Mouse (Mus musculus) A20 (cell line): ENCODE results near the gene Tmem59.

Source experiments
- DNase-seq: peaks from one replicate; pipeline ENCODE4 v3.0.0-alpha.2; 2011; ENCODE audit warnings: low read depth, low spot score

Tmem59 gene

GRCm38 (mm10) chr4:107178182-107178829 lies at the start of gene Tmem59:
Gene Tmem59 (plus strand): TSS chr4:107178399.
- peak; percentile 98 for DNase-seq

GRCm38 (mm10) chr4:107129373-107129772 lies 48.8 kb upstream of the Tmem59 start:
- no peak for DNase-seq

- DNase-seq, result no peak
Observed at GRCm38 (mm10) chr4:107130534-107130933, 47.7 kb upstream of the Tmem59 start.

GRCm38 (mm10) chr4:107134891-107135290 lies 43.3 kb upstream of the Tmem59 start:
- no peak for DNase-seq

- DNase-seq, result no peak
Observed at GRCm38 (mm10) chr4:107135663-107136062, 42.5 kb upstream of the Tmem59 start.

- no peak for DNase-seq
Observed at GRCm38 (mm10) chr4:107136531-107136930, 41.7 kb upstream of the Tmem59 start.

- no peak for DNase-seq
Observed at GRCm38 (mm10) chr4:107138948-107139835, 39.0 kb upstream of the Tmem59 start.

- no peak for DNase-seq
Observed at GRCm38 (mm10) chr4:107139836-107140631, 38.2 kb upstream of the Tmem59 start.

GRCm38 (mm10) chr4:107143511-107143910 lies 34.7 kb upstream of the Tmem59 start:
- DNase-seq, result peak; percentile 88

GRCm38 (mm10) chr4:107150991-107151390 lies 27.2 kb upstream of the Tmem59 start:
- DNase-seq, result no peak

- no peak for DNase-seq
Observed at GRCm38 (mm10) chr4:107152571-107152970, 25.6 kb upstream of the Tmem59 start.

GRCm38 (mm10) chr4:107156983-107157401 lies 21.2 kb upstream of the Tmem59 start:
- no peak for DNase-seq

- DNase-seq, result no peak
Observed at GRCm38 (mm10) chr4:107159166-107159773, 18.9 kb upstream of the Tmem59 start.

- DNase-seq, result no peak
Observed at GRCm38 (mm10) chr4:107160181-107160580, 18.0 kb upstream of the Tmem59 start.

GRCm38 (mm10) chr4:107163341-107163740 lies 14.9 kb upstream of the Tmem59 start:
- DNase-seq, result no peak

- peak; percentile 73 for DNase-seq
Observed at GRCm38 (mm10) chr4:107163756-107164587, 14.2 kb upstream of the Tmem59 start.

GRCm38 (mm10) chr4:107166700-107167099 lies 11.5 kb upstream of the Tmem59 start:
- no peak for DNase-seq

GRCm38 (mm10) chr4:107167798-107168197 lies 10.4 kb upstream of the Tmem59 start:
- DNase-seq, result no peak

GRCm38 (mm10) chr4:107177506-107177905 lies 693 bp upstream of the Tmem59 start:
- no peak for DNase-seq

GRCm38 (mm10) chr4:107178830-107179490 lies 761 bp downstream of the Tmem59 start, which contains the start of gene Tceanc2:
Gene Tceanc2 (minus strand): TSS chr4:107179116.
- DNase-seq, result peak; percentile 75
